Mouse (Mus musculus): ENCODE measurements around the gene Secisbp2l.

DNA sequence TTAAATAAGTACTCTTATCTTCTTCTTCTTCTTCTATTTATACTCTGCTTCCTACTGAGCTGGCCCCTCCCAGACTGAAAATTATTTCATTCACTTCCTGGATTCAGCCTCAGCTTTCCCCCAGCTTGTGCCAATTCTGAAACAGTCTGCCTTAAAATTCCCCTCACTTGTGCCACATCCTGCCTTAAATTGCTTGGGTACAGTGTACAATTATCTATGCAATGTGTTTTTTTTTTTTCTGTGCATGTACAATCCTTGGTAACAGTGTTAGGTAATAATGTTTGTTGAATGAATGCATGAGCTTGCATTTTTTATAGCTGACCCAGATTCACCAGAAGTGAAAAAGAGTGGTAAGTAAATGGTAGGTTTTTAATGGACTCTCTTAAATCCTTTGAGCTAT lies 5.7 kb upstream of the Secisbp2l start:
- TF ChIP-seq EP300 (IDR thresholded peaks at IDR 0.05) (no peak), CTCF (IDR thresholded peaks at IDR 0.05) (no peak)

All from lung, postnatal 0 days (tissue).